Mouse (Mus musculus) adrenal gland, postnatal 10 days (tissue): ENCODE measurements at regions not wholly inside any gene's neighbourhood (a gene's known extent, or its start where the extent isn't known, plus 50 kb on each side); places are given as distances from the start of the nearest gene placed in this dataset.
"Not testable (repeated sequence)": the region's sequence is repeated elsewhere in the genome, so short reads cannot be mapped to it uniquely, and the experiment has no call there.

Experiments
- DNase-seq: peaks from one replicate; pipeline ENCODE4 v3.0.0; 2021; ENCODE audit warnings: mixed read lengths

GRCm38 (mm10) chr13:72184116-72184845 lies 220.8 kb upstream of the Irx1 start:
- no peak for DNase-seq

- no peak for DNase-seq
Measured at GRCm38 (mm10) chr13:72184846-72185118, 221.3 kb upstream of the Irx1 start.

DNA sequence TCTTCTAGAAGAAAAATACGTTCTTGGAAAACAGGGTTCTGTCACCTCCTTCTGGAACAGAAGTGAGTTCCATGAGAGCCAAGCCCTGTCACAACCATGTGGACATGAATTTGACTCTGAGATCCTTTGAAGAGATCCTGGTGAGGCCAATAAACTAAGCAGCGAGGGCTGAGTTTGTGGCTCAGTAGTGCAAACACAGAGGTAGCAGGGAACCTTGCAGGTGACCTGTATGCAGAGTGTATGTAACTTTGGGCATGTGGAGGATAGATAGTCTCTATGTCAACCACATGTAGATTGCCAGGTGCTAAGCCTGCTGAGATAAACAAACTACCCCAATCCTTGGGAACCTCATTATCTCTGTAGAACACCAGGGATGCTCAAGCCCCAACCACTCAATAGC lies 232.4 kb upstream of the Irx1 start:
- no peak for DNase-seq

- no peak for DNase-seq
Measured at GRCm38 (mm10) chr13:72198341-72199105, 235.0 kb upstream of the Irx1 start.

GRCm38 (mm10) chr13:72209518-72209917 lies 246.0 kb upstream of the Irx1 start:
- DNase-seq = no peak

DNA sequence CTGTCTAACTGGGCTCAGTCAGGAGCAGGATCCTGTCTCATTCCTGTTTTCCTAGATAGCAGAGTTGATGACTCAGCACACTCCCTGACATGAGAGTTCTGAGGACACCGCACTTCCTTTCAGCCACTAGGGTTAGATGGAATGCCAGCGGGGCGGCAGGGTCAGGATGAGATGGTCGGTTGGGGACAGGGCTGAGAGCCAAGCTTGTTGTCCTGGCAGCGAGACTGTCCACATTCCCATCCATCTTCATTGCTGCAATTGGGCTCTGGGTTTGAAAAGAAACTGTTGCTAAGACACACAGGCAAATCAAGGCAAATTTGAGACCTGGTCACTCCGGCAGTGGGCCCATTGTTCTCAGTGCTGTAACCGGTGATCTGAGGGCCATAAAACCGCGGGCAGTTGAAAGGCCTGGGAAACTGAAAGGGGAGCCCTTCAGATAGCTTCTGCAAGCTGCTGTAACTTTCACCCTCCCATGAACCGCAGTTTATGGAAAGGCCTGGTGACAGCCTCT lies 246.5 kb upstream of the Irx1 start:
- peak; percentile 8 for DNase-seq

GRCm38 (mm10) chr13:72210474-72211309 lies 247.2 kb upstream of the Irx1 start:
- no peak for DNase-seq

GRCm38 (mm10) chr13:72211716-72212115 lies 248.2 kb upstream of the Irx1 start:
- no peak for DNase-seq

DNA sequence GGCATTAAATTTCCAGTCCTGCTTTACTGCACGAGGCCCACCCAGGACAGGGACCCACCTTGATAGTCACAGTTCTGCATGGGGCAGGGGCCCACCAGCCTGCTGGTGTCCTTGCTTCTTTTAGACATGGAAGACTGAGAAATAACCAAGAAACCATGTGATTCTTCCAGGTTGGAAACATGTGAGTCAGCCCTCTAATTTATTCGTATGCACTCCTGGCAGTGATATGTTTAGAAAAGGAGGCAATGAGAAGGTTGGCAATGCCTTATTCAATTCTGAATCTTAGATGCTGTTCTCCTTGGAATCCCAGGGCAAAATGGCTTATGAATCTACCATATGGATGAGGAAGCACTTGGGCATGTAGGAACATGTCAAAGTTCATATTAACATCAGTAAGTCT lies 249.2 kb upstream of the Irx1 start:
- DNase-seq = no peak

- no peak for DNase-seq
Measured at GRCm38 (mm10) chr13:72219329-72219728, 255.8 kb upstream of the Irx1 start.

DNA sequence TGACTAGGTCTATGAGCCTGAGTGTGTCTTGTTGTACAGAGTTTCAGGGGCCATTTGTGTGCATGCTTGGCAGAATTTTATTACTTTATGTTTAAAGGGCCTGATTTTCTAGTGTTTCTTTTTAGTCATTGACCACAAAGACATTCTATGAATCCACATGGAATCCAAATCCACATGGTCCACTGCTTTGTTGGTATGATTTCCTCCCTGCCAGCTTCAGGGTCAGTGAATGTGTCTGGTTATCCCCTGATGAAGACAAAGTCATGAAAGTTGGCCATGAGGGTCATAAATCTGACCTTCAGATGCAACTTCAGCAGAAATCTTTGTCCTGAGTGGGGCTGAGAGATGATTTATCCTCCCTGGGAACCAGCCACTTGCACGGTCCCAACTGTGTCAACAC lies 263.6 kb upstream of the Irx1 start:
- DNase-seq = no peak

DNA sequence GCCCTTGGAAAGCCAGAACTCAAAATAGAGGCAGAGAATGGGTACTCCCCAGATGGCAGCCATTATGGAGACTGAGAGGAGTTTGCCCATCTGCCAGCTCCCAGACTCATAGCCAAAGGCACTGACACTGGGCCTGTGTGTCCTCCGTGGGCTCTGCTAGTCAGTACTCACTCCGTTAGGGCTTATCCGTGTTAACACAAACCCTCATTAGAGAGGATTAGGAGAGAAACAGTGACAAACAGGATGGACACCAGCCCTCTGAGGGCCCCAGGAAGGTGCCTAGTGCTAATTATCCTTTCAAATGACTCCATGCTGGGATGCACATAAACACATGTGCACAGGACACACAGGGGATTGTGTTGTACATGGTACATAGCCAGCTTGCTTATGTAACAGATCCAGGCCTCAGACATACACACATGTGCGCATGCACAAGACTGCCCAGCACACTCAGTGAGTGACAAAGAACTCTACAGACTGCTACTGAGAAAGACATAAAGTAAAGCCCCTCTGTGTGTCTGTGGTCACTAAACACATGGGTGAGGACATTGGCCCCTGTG lies 267.6 kb upstream of the Irx1 start:
- no peak for DNase-seq

DNA sequence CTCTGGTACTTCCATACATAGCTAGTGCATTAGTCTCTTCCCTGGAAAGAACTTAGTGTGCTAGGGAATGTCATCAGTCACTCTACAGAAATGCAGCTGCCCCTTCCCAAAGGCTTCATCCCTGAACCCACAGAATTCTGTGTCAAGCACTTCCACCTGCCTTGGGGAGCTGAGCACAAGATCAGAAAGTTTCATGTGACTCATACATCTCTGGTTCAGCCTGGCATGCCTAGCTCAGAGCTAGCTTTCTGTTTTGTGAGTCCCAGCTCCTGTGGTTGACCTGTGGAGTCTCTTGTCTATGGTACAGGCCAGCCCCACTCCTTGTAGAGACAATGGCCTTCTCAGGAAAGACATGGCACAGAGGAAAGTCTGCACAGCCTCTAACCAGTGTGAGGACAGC lies 268.6 kb upstream of the Irx1 start:
- DNase-seq = no peak

DNA sequence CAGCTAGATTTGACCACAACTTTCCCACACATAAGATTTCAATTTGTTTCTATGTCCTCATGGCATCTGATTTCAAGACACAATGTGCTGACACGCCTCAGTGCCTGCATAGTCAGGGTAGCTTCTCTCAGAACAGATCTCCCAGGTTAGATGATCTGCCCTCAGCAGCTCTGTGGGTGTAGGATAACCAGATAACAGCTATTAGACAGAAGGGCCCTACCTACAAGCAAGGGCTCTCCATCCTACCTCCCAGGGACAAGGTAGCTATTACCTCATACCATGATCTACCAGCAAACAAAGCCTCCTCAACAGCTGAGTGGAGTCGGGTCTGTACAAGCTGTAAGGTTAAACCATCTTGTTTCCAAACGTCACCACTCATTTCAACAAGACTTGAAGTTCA lies 278.4 kb upstream of the Irx1 start:
- DNase-seq = no peak

DNA sequence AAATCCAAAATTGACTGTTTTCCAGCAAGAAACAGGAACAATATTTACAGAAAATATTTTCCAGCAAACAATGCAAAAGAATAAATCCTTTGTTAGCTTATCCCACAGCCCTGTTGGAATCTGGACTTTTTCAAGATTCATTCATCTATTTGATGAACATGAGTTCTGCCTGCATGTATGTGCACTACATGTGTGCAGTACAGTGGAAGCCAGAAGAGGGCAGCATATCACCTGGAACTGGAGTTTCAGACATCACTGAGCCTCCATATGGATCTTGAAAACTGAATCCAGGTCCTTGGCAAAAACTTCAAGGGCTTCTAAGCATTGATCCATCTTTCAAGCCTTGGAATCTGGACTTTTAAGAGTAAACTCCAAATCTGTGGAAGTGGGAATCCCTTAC lies 286.9 kb upstream of the Irx1 start:
- no peak for DNase-seq

DNA sequence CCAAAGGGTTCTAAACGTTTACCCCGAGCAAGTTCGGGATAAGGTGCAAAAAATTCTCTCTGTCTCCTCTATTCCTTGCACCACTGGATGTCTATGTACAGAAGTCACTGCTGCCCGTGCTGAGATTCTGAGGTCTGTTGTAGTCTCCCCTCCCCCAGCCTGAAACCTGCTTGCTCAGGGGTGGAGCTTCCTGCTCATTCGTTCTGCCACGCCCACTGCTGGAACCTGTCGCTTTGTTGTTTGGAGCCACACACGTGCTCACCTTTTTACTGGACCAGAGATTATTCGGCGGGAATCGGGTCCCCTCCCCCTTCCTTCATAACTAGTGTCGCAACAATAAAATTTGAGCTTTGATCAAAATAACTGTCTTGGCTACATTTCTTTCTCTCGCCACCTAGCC lies 289.7 kb upstream of the Irx1 start:
- not testable (repeated sequence) for DNase-seq

DNA sequence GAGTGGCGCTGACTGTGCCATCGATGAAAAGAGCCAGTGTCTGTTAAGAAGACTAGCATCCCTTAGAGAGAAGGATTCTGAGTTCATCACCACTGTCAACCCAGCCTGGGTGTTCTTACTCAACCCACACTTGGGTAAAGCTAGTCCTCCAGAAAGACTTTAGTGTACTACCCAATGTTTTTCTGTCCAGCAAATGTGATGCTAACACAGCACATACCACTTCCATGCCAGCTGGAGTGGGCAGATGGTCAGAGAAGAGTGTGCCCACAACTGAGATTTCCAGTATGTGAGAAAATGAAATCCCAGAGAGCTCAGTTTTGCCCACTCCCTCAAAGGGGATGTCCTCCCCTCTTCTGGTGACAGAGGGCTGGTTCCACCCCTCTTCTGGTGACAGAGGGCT lies 295.3 kb upstream of the Irx1 start:
- DNase-seq = no peak

GRCm38 (mm10) chr13:72264416-72264815 lies 300.9 kb upstream of the Irx1 start:
- no peak for DNase-seq

DNA sequence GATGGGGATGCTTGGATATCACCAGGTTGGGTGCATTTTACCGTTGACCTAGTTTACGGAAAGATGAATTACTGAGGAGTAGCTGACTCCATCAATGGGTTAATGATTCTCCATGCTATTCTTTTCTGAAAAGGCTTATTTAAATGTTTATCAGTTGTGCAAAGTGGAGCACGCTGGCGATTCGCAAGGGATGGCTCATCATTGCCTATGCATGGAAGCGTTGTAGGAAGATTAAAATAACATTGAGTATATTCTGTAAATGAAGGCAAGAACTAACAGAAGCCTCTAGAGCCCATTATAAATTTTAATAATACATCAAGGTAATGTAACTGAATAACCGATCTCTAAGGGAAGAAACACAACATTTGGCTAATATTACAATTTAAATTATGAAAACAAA lies 301.6 kb upstream of the Irx1 start:
- DNase-seq = no peak

GRCm38 (mm10) chr13:72265650-72266049 lies 302.1 kb upstream of the Irx1 start:
- no peak for DNase-seq

GRCm38 (mm10) chr13:72266174-72266768 lies 302.7 kb upstream of the Irx1 start:
- no peak for DNase-seq

- no peak for DNase-seq
Measured at GRCm38 (mm10) chr13:72280343-72280742, 316.8 kb upstream of the Irx1 start.
